Mouse (Mus musculus) kidney, adult 2 months (tissue): Measurements from ENCODE around the gene Sucla2. TPM values are rescaled to one million over a fixed set of nuclear protein-coding genes. Genes with fewer than 3 reads are reported as not detected.
A peak's percentile ranks its signal among the peaks of the same experiment; 100 is the strongest.
"Not testable (repeated sequence)": the region's sequence is repeated elsewhere in the genome, so short reads cannot be mapped to it uniquely, and the experiment has no call there.

Experiments
- DNase-seq: peaks from one replicate; pipeline ENCODE4 v3.0.0; 2021
- H3K27ac ChIP-seq: fragments of 200-500 bp; 2 replicates; pipeline ENCODE4 v1.5.1; 2012; ENCODE audit warnings: low read depth, low read length, control low read depth, inconsistent platforms; ENCODE audit not compliant: insufficient read depth
- H3K27me3 ChIP-seq: fragments of 200-500 bp; replicated peaks from 2 replicates; pipeline ENCODE4 v1.6.1; 2012; ENCODE audit warnings: mild to moderate bottlenecking, moderate library complexity, low read length, inconsistent platforms; ENCODE audit not compliant: control insufficient read depth, insufficient read depth
- H3K36me3 ChIP-seq: fragments of 200-500 bp; 2 replicates; pipeline ENCODE4 v1.6.1; 2012; ENCODE audit warnings: mild to moderate bottlenecking, moderate library complexity, low read length, inconsistent platforms; ENCODE audit not compliant: control insufficient read depth, insufficient read depth
- H3K4me1 ChIP-seq: fragments of 200-500 bp; 2 replicates; pipeline ENCODE4 v1.6.1; 2011; ENCODE audit warnings: low read length; ENCODE audit not compliant: control insufficient read depth, insufficient read depth
- H3K4me3 ChIP-seq: fragments of 200-500 bp; 2 replicates; pipeline ENCODE4 v1.5.1; 2011; ENCODE audit warnings: mild to moderate bottlenecking, low read depth, low read length, control low read depth; ENCODE audit not compliant: insufficient read depth
- CTCF ChIP-seq: fragments of 200-500 bp; conservative IDR thresholded peaks from 2 replicates; pipeline ENCODE4 v1.5.1; 2011; ENCODE audit warnings: low read depth, mild to moderate bottlenecking, control low read depth, low read length, moderate library complexity, mixed read lengths; ENCODE audit not compliant: insufficient read depth, insufficient read length
- POLR2A ChIP-seq: fragments of 200-500 bp; IDR thresholded peaks from one replicate; pipeline ENCODE4 v1.6.1; 2011; ENCODE audit warnings: low read depth, low read length, control low read depth
- WGBS: fragments of 180-500 bp; shearing (Covaris S2); methylation state at CpG from one replicate; pipeline ENCODE4 v1.1.7; 2018; 5-methylcytosine and 5-hydroxymethylcytosine counted together
- polyA plus RNA-seq: library from polyadenylated mRNA; depleted of rRNA; stranded (reverse); fragments of >200 nt; gene quantifications from 2 replicates; pipeline ENCODE4 v1.2.3, GENCODE M21; 2012

The Sucla2 gene
- polyA plus RNA-seq, 1 experiment = 55.4 TPM

GRCm38 (mm10) chr14:73548051-73548450 is 22.9 kb downstream of the Sucla2 start, which contains the start of gene Nudt15:
Nudt15 (minus strand) TSS chr14:73548242.
- no peak for DNase-seq
- 95% methylated on average over 3 of the region's 3 CpGs for WGBS
- H3K4me1 ChIP-seq = 0 out of 2 replicates have a peak, but pooled peaks cover 2% of the 10 kb centered on the region
- H3K36me3 ChIP-seq = no peaks in the 10 kb centered on the region
- H3K27me3 ChIP-seq = no peaks in the 10 kb centered on the region
- TF ChIP-seq POLR2A = no peak
- TF ChIP-seq CTCF = no peak
- no peak within 1 kb of the TSS for H3K27ac ChIP-seq
- no peak within 1 kb of the TSS for H3K4me3 ChIP-seq

- peaks cover 6% of the 10 kb centered on the region; the same call in 1 of the 2 replicates for H3K4me1 ChIP-seq
- no peak overlapping the region for H3K4me3 ChIP-seq
- H3K27ac ChIP-seq = 0 out of 2 replicates have a peak overlapping the region, but pooled peaks have one; percentile 19
- H3K27me3 ChIP-seq = no peaks in the 10 kb centered on the region
- DNase-seq = peak; percentile 72
- WGBS = 44% methylated on average over 3 of the region's 3 CpGs
- H3K36me3 ChIP-seq = no peaks in the 10 kb centered on the region
- TF ChIP-seq CTCF (no peak), POLR2A (no peak)
Measured at GRCm38 (mm10) chr14:73550291-73550690, 25.2 kb downstream of the Sucla2 start.

DNA sequence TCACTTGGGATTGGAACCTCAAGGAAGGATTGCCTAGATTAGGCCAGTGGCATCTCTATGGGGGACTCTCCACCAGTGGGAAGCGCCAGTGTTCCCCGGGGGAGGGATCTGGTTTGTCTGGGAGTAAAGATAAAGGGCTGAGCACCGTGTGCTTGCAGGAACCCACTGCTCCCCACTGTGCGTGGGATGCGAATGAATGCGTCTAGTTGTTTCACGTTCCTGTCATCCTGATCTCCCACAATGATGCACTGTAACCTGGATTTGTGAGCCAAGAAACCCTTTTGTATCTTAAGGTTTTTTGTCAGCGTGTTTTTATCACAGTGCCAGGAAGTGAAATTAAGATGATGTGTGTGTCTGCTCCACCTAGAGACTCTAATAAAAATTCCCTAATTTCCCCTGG is 25.6 kb downstream of the Sucla2 start:
- Histone ChIP-seq H3K36me3 (no peaks in the 10 kb centered on the region), H3K4me1 (peaks cover 6% of the 10 kb centered on the region; the same call in 1 of the 2 replicates), H3K27me3 (no peaks in the 10 kb centered on the region), H3K27ac (0 out of 2 replicates have a peak overlapping the region, but pooled peaks have one; percentile 19), H3K4me3 (no peak overlapping the region)
- WGBS = 45% methylated on average over 8 of the region's 8 CpGs
- DNase-seq = no peak
- TF ChIP-seq CTCF (no peak), POLR2A (no peak)

- no peak overlapping the region for H3K4me3 ChIP-seq
- no peak for TF ChIP-seq POLR2A
- no peak for TF ChIP-seq CTCF
- H3K27ac ChIP-seq = no peak overlapping the region
- peaks cover 2% of the 10 kb centered on the region for H3K36me3 ChIP-seq
- whole genome bisulfite sequencing = 78% methylated on average over 6 of the region's 6 CpGs
- peaks cover 6% of the 10 kb centered on the region; the same call in 1 of the 2 replicates for H3K4me1 ChIP-seq
- no peaks in the 10 kb centered on the region for H3K27me3 ChIP-seq
- no peak for DNase-seq
Measured at GRCm38 (mm10) chr14:73551164-73551563, 26.0 kb downstream of the Sucla2 start.

- peak overlapping the region; percentile 97 for H3K4me3 ChIP-seq
- peaks cover 3% of the 10 kb centered on the region for H3K36me3 ChIP-seq
- TF ChIP-seq POLR2A (peak; percentile 68), CTCF (no peak)
- H3K27ac ChIP-seq = peak overlapping the region; percentile 64
- peaks cover 6% of the 10 kb centered on the region; the same call in 1 of the 2 replicates for H3K4me1 ChIP-seq
- no peaks in the 10 kb centered on the region for H3K27me3 ChIP-seq
- DNase-seq = peak; percentile 97
- 4% methylated on average over 61 of the region's 61 CpGs for WGBS
Measured at GRCm38 (mm10) chr14:73552341-73553121, 27.4 kb downstream of the Sucla2 start.

- H3K4me1 ChIP-seq = peaks cover 6% of the 10 kb centered on the region; the same call in 1 of the 2 replicates
- TF ChIP-seq CTCF (no peak), POLR2A (no peak)
- WGBS = under 1% methylated on average over 10 of the region's 10 CpGs
- peak overlapping the region; percentile 97 for H3K4me3 ChIP-seq
- H3K27ac ChIP-seq = peak overlapping the region; percentile 62
- DNase-seq = no peak
- H3K27me3 ChIP-seq = no peaks in the 10 kb centered on the region
- peaks cover 3% of the 10 kb centered on the region for H3K36me3 ChIP-seq
Measured at GRCm38 (mm10) chr14:73553122-73553696, 28.1 kb downstream of the Sucla2 start.

DNA sequence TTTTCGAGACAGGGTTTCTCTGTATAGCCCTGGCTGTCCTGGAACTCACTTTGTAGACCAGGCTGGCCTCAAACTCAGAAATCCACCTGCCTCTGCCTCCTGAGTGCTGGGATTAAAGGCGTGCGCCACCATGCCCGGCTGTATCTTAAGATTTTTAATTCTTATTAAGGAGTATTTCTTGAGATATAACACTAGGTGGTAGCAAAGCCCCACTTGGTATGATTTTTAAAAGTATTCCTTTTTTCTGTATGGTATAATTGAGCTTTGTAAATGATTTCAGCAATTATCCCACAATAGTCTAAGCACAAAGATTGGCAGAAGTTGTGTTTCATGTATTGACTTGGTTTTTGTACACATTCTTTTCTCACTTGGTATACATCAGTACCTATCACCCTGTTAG is 44.7 kb downstream of the Sucla2 start:
- not testable (repeated sequence) for H3K27ac ChIP-seq, H3K36me3 ChIP-seq, H3K4me1 ChIP-seq, DNase-seq, H3K27me3 ChIP-seq, H3K4me3 ChIP-seq
- WGBS = 80% methylated on average over 4 of the region's 4 CpGs
